ENCODE assay signal across 8 mouse cellular contexts in genomic region chr19:5723934-5724548, GRCm38 (mm10). TPM values are rescaled to one million over a fixed set of nuclear protein-coding genes. Genes with fewer than 3 reads are reported as not detected.
A peak's percentile ranks its signal among the peaks of the same experiment; 100 is the strongest.
DNase-seq lines count a peak whose midpoint lies in the region; ATAC-seq and TF ChIP-seq lines count a peak whose summit lies in the region.

No protein-coding gene starts in this region.

- intact Hi-C loops in heart, postnatal 14 days (cut with DNase I) = loop anchor here (2.0 kb wide), 1 partner anchor 13 kb away; no protein-coding TSS in a partner anchor

- H3K27me3 ChIP-seq in heart, embryonic 10.5 days (ENCODE audit: insufficient read depth, poor library complexity, severe bottlenecking) = no peaks in the 10 kb centered on the region
- H3K27me3 ChIP-seq in spleen, adult 2 months (ENCODE audit: control insufficient read depth, insufficient read depth, low read length) = no peaks in the 10 kb centered on the region
- no peaks in the 10 kb centered on the region for H3K27me3 ChIP-seq in limb, embryonic 12.5 days
- H3K27me3 ChIP-seq in stomach, postnatal 0 days (ENCODE audit: control insufficient read depth, insufficient read depth, low read length) = no peaks in the 10 kb centered on the region

- TF ChIP-seq CTCF in spleen, adult 2 months (IDR thresholded peaks at IDR 0.05; ENCODE audit: extremely low read depth, insufficient read depth, insufficient read length, insufficient replicate concordance) = no peak
- TF ChIP-seq CTCF in stomach, postnatal 0 days (IDR thresholded peaks at IDR 0.05; ENCODE audit: low read depth) = no peak

- TF ChIP-seq POLR2A in spleen, adult 2 months (IDR thresholded peaks at IDR 0.05; ENCODE audit: low read depth, low read length) = no peak

- no peak for DNase-seq in heart, embryonic 10.5 days (ENCODE audit: low spot score)
- DNase-seq in heart, postnatal 14 days = no peak
- no peak for DNase-seq in spleen, adult 2 months (ENCODE audit: low read depth in 1 of 2, low spot score in 2 of 2)
- DNase-seq in spleen, postnatal 36 days (ENCODE audit: low spot score in 2 of 2) = no peak
- no peak for DNase-seq in stomach, postnatal 0 days (ENCODE audit: low spot score)
- DNase-seq in right cerebral cortex, postnatal 36 days (ENCODE audit: low spot score in 2 of 2) = no peak
- no peak for DNase-seq in adipocyte (ENCODE audit: low spot score)

- peak overlapping the region; percentile 98 for H3K4me2 ChIP-seq in limb, embryonic 12.5 days
- peak overlapping the region; percentile 92 for H3K4me2 ChIP-seq in stomach, postnatal 0 days (replicated peaks; ENCODE audit: low read depth)

- H3K27ac ChIP-seq in heart, embryonic 10.5 days = peak overlapping the region; percentile 91
- peak overlapping the region; percentile 90 for H3K27ac ChIP-seq in spleen, adult 2 months (ENCODE audit: insufficient read depth, low read length)
- H3K27ac ChIP-seq in limb, embryonic 12.5 days = no peak overlapping the region
- H3K27ac ChIP-seq in stomach, postnatal 0 days (replicated peaks) = peak overlapping the region; percentile 93

- peaks cover 53% of the 10 kb centered on the region for H3K36me3 ChIP-seq in heart, embryonic 10.5 days
- peaks cover 33% of the 10 kb centered on the region for H3K36me3 ChIP-seq in spleen, adult 2 months (ENCODE audit: control insufficient read depth, insufficient read depth, low read length)
- peaks cover 68% of the 10 kb centered on the region for H3K36me3 ChIP-seq in limb, embryonic 12.5 days
- H3K36me3 ChIP-seq in stomach, postnatal 0 days (ENCODE audit: control insufficient read depth, insufficient read depth, low read length) = peaks cover 31% of the 10 kb centered on the region

- peak overlapping the region; percentile 42; the same call in 1 of the 2 replicates for H3K9ac ChIP-seq in limb, embryonic 12.5 days (replicated peaks)
- peak overlapping the region; percentile 76 for H3K9ac ChIP-seq in stomach, postnatal 0 days (ENCODE audit: low read length)

- H3K4me3 ChIP-seq in heart, embryonic 10.5 days = peak overlapping the region; percentile 97
- H3K4me3 ChIP-seq in spleen, adult 2 months (ENCODE audit: extremely low read depth, insufficient read depth, insufficient read length) = peak overlapping the region; percentile 83
- H3K4me3 ChIP-seq in limb, embryonic 12.5 days (replicated peaks) = peak overlapping the region; percentile 42
- peak overlapping the region; percentile 57 for H3K4me3 ChIP-seq in stomach, postnatal 0 days (ENCODE audit: low read depth, low read length)

- no peak for TF ChIP-seq EP300 in stomach, postnatal 0 days (optimal IDR thresholded peaks at IDR 0.05)

- WGBS in heart, embryonic 10.5 days = 40% methylated on average over 4 of the region's 4 CpGs
- 38% methylated on average over 4 of the region's 4 CpGs for WGBS in spleen, adult 2 months
- WGBS in limb, embryonic 12.5 days = 73% methylated on average over 4 of the region's 4 CpGs
- 56% methylated on average over 4 of the region's 4 CpGs for WGBS in stomach, postnatal 0 days

- no peak for ATAC-seq in limb, embryonic 12.5 days (ENCODE audit: insufficient number of reproducible peaks, insufficient read depth, low FRiP score, low TSS enrichment, low read depth)
- ATAC-seq in stomach, postnatal 0 days (ENCODE audit: low FRiP score, low TSS enrichment) = 0 out of 2 replicates have a peak, but pooled peaks have one; percentile 0

- H3K4me1 ChIP-seq in heart, embryonic 10.5 days = peaks cover 58% of the 10 kb centered on the region
- peaks cover 23% of the 10 kb centered on the region; the same call in 1 of the 2 replicates for H3K4me1 ChIP-seq in spleen, adult 2 months (ENCODE audit: control insufficient read depth, insufficient read depth, insufficient read length)
- H3K4me1 ChIP-seq in limb, embryonic 12.5 days (replicated peaks) = peaks cover 46% of the 10 kb centered on the region
- H3K4me1 ChIP-seq in stomach, postnatal 0 days (replicated peaks; ENCODE audit: control insufficient read depth, insufficient read depth) = peaks cover 4% of the 10 kb centered on the region

- no peaks in the 10 kb centered on the region for H3K9me3 ChIP-seq in heart, embryonic 10.5 days
- H3K9me3 ChIP-seq in limb, embryonic 12.5 days = no peaks in the 10 kb centered on the region
- H3K9me3 ChIP-seq in stomach, postnatal 0 days (ENCODE audit: control insufficient read depth, low read length) = no peaks in the 10 kb centered on the region

RNA-seq across cellular contexts. Expression of gene Ehbp1l1, which starts 2.1 kb away (rescaled TPM):
- polyA plus RNA-seq in heart, embryonic 10.5 days (2016; fragmentation: Nextera tagmentation; extraction: Ambion mirVana) = 69.0 and 130 TPM in 2 replicates
- 100 to 1,000 TPM; 124 to 141 TPM for total RNA-seq in heart, postnatal 14 days (2021)
- 94.6 and 101 TPM in 2 replicates for polyA plus RNA-seq in spleen, adult 2 months (2012; rRNA removed)
- 15.9 and 16.5 TPM in 2 replicates for polyA plus RNA-seq in limb, embryonic 12.5 days (2016; fragmentation: Nextera tagmentation; extraction: Ambion mirVana)
- 28.0 and 29.5 TPM in 2 replicates for polyA plus RNA-seq in stomach, postnatal 0 days (2015; fragmentation: Nextera tagmentation; extraction: Ambion mirVana)

RNA-seq across cellular contexts. Expression of gene Fam89b, which starts 5.4 kb away (rescaled TPM):
- polyA plus RNA-seq in heart, embryonic 10.5 days (2016; fragmentation: Nextera tagmentation; extraction: Ambion mirVana) = 75.9 and 88.9 TPM in 2 replicates
- 10 to 100 TPM; 38.6 to 40.1 TPM for total RNA-seq in heart, postnatal 14 days (2021)
- 124 and 173 TPM in 2 replicates for polyA plus RNA-seq in spleen, adult 2 months (2012; rRNA removed)
- 140 and 143 TPM in 2 replicates for polyA plus RNA-seq in limb, embryonic 12.5 days (2016; fragmentation: Nextera tagmentation; extraction: Ambion mirVana)
- 51.9 and 52.1 TPM in 2 replicates for polyA plus RNA-seq in stomach, postnatal 0 days (2015; fragmentation: Nextera tagmentation; extraction: Ambion mirVana)

RNA-seq across cellular contexts. Expression of gene Ltbp3, which starts 16.7 kb away (rescaled TPM):
- 4.2 and 4.3 TPM in 2 replicates for polyA plus RNA-seq in heart, embryonic 10.5 days (2016; fragmentation: Nextera tagmentation; extraction: Ambion mirVana)
- total RNA-seq in heart, postnatal 14 days (2021) = 10 to 100 TPM; 47.2 to 55.5 TPM
- 22.5 and 25.8 TPM in 2 replicates for polyA plus RNA-seq in spleen, adult 2 months (2012; rRNA removed)
- 17.0 and 30.3 TPM in 2 replicates for polyA plus RNA-seq in limb, embryonic 12.5 days (2016; fragmentation: Nextera tagmentation; extraction: Ambion mirVana)
- 15.7 and 26.9 TPM in 2 replicates for polyA plus RNA-seq in stomach, postnatal 0 days (2015; fragmentation: Nextera tagmentation; extraction: Ambion mirVana)

RNA-seq across cellular contexts. Expression of gene Kcnk7, which starts 19.9 kb away (rescaled TPM):
- 0.15 TPM in 1 of 2 replicates, not detected in the other for polyA plus RNA-seq in heart, embryonic 10.5 days (2016; fragmentation: Nextera tagmentation; extraction: Ambion mirVana)
- not detected for total RNA-seq in heart, postnatal 14 days (2021)
- polyA plus RNA-seq in spleen, adult 2 months (2012; rRNA removed) = 0.19 and 0.39 TPM in 2 replicates
- polyA plus RNA-seq in limb, embryonic 12.5 days (2016; fragmentation: Nextera tagmentation; extraction: Ambion mirVana) = 0.40 TPM in 1 of 2 replicates, not detected in the other
- polyA plus RNA-seq in stomach, postnatal 0 days (2015; fragmentation: Nextera tagmentation; extraction: Ambion mirVana) = 8.4 and 9.5 TPM in 2 replicates

RNA-seq across cellular contexts. Expression of gene Pcnx3, which starts 35.3 kb away (rescaled TPM):
- 20.1 and 26.3 TPM in 2 replicates for polyA plus RNA-seq in heart, embryonic 10.5 days (2016; fragmentation: Nextera tagmentation; extraction: Ambion mirVana)
- 10 to 100 TPM; 24.0 to 24.9 TPM for total RNA-seq in heart, postnatal 14 days (2021)
- polyA plus RNA-seq in spleen, adult 2 months (2012; rRNA removed) = 195 and 236 TPM in 2 replicates
- polyA plus RNA-seq in limb, embryonic 12.5 days (2016; fragmentation: Nextera tagmentation; extraction: Ambion mirVana) = 35.9 and 38.3 TPM in 2 replicates
- polyA plus RNA-seq in stomach, postnatal 0 days (2015; fragmentation: Nextera tagmentation; extraction: Ambion mirVana) = 6.5 and 7.9 TPM in 2 replicates

Comparison
In these comparisons a context has a peak if more than half of its experiments do, and no peak if none do; other contexts are left out.
1. H3K4me3 ChIP-seq: peak in every context shown above with its lines; median percentile 97 in heart, embryonic 10.5 days; 83 in spleen, adult 2 months; 57 in stomach, postnatal 0 days; 42 in limb, embryonic 12.5 days.